Mouse (Mus musculus): ENCODE data around the gene Rbl1. TPM values are rescaled to one million over a fixed set of nuclear protein-coding genes. Genes with fewer than 3 reads are reported as not detected.
"Not testable (repeated sequence)": the region's sequence is repeated elsewhere in the genome, so short reads cannot be mapped to it uniquely, and the experiment has no call there.

Rbl1 gene
- 87.0 and 92.3 TPM in 2 replicates for total RNA-seq (2017)

DNA sequence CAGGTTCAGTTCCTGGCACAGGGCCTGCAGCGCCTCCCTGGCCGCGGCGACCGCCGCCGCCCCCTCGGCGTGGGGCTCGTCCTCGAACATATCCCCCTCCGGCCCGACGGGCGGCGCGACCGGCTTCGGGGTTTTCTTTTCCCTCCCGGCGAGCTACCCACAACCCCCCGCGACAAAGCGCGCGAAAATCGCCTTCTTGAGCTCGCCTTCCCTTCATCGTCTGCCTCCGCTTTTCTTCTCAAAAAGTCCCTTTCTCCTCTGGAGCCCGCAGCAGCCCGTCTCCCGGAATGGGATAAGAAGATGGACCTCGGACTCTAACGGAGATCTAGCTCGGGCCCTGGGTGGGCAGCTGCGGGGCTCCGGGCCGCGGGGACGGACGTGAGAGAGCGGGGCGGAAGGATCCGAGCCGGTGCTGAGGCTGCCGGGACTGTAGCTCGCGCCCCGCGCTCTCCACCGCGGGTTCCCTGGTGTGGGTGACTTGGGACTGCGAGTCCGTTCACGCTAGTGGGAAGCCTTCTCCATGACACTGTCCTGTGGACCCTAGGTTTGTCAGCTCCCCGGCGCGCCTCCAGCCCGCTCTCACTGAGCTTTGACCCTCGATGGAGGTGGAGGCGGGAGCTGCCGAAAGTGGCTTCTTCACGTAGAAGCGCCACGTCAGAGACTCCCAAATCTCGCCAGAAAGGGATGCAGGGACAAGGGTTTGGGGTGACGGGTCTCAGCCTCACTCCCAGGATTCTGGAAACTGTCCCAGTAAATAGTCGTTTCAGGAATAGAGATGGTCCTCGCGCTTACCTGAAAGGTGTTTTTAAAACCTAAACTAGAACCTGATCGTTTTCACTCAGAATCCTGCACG, at the start of gene Rbl1:
TSS of gene Rbl1 (minus strand) at position 169 of the 853 bp plus-strand sequence.
- peak; percentile 78 for ATAC-seq (replicated peaks; ENCODE audit: low read depth, poor library complexity, severe bottlenecking)

DNA sequence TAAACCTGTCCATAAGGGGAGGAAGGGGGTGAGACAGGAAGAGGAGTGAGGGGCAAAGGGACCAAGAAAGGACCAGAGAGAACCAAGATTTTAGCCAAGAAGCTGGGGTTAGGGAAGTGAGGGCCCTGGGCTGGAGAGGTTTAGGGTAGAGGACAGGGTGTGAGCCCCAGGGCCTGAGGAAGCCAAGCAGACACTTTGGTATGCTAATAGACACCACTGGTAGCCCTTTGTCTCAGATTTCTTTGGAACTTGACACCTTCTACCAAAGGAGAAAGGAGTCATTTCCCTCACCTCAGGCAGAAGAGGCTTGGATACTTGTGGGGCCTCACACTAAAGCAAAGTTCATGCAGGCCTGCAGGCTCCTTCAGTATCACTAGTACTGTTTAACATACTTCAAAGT, 43.8 kb upstream of the Rbl1 start:
- no peak for ATAC-seq (replicated peaks; ENCODE audit: low read depth, poor library complexity, severe bottlenecking)

DNA sequence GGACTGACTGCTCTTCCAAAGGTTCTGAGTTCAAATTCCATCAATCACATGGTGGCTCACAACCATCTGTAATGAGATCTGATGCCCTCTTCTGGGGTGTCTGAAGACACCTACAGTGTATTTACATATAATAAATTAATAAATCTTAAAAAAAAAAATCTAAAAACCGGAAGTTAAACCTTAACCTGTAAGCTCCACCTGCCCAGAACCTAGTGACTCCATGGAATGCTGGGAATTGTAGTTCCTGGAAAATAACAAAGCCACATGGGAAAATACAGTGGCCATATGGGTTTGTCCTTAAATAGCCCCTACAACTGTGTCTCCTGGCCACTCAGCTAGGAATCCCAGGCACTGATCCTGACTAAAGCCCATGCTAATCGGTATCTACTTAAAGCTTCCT, 41.3 kb upstream of the Rbl1 start:
- no peak for ATAC-seq (replicated peaks; ENCODE audit: low read depth, poor library complexity, severe bottlenecking)

DNA sequence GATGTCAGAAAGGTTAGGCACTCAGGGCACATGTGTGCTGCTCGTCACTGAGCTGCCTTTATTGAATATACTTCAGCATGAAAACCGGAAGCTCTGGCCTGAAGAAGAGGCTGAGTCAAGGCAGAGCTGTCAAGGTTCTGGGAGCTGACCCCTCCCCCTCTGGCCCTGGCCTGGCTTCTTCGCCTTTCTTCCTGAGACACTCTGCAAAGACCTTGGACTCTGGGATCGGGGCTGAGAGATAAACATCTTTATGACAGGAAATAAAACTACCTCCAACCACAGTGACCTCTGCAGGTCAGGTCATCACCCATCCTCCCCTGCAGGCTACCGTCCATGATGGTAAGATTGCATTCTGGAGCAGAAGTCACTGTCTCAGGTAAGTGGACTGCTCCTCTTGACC, 40.7 kb upstream of the Rbl1 start:
- ATAC-seq (replicated peaks; ENCODE audit: low read depth, poor library complexity, severe bottlenecking) = no peak

DNA sequence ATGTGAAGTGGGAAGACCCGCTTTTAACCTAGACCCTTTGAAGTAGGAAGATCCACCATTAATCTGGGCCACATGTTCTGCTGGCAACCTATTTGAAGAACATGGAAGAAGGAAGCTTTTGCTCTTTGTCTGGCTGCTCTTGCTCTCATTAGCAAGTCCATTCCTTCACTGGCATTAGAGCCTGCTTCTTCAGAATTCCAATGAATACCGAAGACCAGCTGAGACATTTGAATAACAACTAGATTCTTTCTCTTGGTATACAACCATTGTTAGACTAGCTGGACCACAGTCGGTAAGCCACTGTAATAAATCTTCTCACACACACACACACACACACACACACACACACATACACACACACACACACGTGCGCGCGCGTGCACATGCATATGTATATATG, 31.6 kb upstream of the Rbl1 start:
- no peak for ATAC-seq (replicated peaks; ENCODE audit: low read depth, poor library complexity, severe bottlenecking)

DNA sequence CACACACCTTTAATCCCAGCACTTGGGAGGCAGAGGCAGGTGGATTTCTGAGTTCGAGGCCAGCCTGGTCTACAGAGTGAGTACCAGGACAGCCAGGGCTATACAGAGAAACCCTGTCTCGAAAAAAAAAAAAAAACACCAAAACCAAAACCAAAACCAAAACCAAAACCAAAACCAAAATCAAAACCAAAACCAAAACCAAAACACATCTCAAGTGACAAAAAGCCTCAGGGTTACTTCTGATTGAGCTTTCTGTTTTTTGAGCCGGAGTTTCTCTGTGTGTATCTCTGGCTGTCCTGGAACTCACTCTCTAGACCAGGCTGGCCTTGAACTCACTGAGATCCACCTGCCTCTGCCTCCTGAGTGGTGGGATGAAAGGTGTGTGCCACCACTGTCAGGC, 17.6 kb upstream of the Rbl1 start:
- ATAC-seq (replicated peaks; ENCODE audit: low read depth, poor library complexity, severe bottlenecking) = not testable (repeated sequence)

DNA sequence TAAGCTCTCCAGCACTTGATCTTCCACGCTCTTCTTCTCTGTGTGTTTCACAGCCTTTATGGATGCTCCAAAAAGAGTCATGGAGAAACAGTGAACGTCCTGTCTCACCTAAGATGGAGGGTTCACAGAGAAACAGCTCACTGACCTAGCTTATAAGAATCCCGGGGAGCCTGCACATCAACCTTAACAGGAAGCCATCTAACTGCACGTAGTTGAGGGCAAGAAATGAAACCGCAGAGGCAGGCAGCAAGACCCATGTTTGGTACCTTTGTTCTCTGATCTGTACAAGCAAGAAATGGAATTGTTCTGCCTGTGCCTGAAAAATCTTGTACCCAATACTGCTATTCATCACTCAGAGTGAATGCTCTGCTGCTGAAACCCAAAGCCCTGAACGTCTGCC, 15.8 kb upstream of the Rbl1 start:
- no peak for ATAC-seq (replicated peaks; ENCODE audit: low read depth, poor library complexity, severe bottlenecking)

DNA sequence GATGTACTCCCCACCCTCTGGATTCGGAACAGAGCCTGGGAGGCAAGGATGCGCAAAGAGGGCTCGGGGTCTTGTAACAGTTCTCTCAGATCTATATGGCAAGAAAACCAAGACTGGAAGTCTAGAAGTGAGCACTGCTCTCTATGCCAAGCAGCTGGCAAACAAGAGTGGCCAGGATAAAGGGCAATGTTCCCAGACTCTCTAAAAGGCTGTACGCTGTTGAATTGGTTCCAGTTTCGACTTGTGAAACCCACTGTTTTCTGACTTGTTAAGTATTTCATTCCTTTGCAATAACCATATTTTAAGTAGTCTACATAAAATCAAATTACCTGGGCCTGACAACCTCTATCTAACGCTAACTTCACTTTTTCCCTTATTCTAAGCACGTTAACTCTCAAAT, 7.4 kb upstream of the Rbl1 start:
- ATAC-seq (replicated peaks; ENCODE audit: low read depth, poor library complexity, severe bottlenecking) = no peak

DNA sequence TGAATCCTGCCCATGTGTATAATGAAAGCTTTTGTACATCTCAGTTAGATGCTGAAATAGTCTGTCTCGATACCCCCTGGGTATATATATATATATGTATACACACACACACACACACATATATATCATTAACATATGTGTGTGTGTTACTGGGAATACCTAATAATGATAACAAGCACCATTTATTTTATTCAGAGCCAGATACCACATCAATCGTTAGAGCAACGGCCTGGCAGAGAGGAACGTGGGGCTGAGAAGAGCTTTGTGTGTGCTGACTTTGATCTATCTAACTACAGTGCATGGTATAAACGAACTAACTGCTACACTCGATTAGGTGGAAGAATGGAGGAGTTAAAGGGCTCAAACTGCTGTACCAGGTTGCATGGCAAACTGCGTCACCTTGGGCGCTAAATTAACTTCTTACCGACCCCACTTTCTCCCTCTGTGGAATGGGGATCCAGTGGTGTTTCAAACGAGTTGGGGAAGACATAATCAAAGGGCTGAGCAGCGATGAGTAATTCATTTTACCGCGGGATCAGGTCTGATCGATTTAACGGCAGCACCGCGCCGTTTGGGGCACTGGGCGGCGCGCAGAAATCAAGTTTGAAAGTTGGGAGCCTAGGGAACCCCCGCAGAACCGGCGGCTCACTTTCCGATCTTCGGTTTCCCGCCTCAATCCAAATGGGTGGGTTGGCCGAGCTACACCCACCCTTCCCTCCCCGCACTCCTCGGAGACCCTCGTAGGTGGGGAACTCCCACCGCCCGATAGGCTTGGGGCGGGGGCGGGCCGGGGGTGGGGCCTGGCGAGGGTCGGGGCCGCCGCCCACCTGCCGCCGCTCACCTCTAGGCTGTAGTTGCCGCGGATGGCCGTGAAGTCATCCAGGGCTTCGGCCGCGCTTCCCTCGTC, 622 bp downstream of the Rbl1 start:
- ATAC-seq (replicated peaks; ENCODE audit: low read depth, poor library complexity, severe bottlenecking) = peak; percentile 20; the same call in 1 of the 2 replicates

DNA sequence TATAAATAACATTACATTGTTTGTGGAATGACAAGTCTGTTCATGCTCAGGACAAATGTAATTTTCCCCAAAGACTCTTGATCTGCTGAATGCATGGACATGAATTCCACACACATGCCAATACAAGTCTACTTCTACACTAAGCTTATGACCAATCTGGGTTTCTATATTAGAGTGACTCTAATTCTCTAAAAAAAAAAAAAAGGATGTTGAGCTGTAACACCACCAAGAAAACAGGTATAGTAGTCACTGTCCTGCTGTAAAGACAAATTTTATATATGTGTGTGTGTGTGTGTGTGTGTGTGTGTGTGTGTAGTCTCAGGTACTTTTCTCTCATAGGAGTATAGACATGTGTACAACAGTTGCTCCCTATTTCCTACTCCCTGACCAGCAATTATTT, 1.3 kb downstream of the Rbl1 start:
- no peak for ATAC-seq (replicated peaks; ENCODE audit: low read depth, poor library complexity, severe bottlenecking)

DNA sequence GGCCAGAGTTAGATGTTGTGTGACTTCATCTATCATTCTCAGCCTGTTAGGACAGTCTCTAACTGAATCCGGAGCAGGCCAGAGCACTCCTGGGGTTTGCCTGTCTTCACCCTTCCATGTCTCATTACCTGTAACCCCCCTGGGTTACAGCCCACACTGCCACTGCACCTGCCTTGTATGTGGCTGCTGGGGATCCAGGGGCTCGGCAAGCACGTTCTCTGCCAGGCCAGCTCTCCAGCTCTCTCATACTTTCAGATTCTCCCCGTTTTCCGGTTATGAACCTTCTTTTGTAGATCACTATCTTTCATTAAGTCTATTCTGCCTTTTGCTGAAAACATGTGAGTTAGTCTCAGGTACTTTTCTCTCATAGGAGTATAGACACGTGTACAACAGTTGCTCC, 2.0 kb downstream of the Rbl1 start:
- ATAC-seq (replicated peaks; ENCODE audit: low read depth, poor library complexity, severe bottlenecking) = no peak

DNA sequence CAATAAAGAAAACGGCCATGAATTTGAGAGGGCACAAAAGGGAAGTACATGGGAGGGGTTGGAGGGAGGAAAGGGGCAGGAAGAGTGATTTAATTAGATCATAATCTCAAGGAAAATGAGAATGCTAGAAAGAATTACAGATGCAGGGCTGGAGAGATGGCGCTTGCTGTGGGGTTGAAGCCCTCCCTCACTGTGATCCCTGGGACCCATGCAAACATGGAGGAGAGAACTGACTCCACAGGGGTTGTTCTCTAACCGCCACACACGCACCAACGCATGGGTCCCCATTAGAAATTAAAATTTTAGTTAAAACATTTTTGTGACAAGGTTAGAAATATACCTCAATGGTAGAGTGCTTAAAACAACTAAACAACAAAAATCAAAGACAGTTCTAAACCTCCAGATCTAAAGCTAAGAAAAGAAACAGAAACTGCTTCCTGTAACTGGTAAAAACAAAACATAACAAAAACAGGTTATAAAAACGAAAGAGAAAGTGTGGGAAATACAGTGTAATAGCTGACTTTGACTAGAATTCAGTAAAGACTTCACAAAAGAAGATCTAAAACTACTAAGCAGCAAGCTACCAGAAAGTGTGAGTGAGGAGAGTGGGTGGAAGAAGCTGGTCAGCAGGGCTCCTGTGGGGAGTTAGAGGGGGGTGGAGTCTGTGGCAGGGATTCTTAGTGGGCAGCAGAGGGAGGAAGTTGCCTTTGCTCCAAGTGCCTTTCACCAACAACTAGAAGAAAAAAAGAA, 3.1 kb downstream of the Rbl1 start:
- ATAC-seq (replicated peaks; ENCODE audit: low read depth, poor library complexity, severe bottlenecking) = peak; percentile 53

DNA sequence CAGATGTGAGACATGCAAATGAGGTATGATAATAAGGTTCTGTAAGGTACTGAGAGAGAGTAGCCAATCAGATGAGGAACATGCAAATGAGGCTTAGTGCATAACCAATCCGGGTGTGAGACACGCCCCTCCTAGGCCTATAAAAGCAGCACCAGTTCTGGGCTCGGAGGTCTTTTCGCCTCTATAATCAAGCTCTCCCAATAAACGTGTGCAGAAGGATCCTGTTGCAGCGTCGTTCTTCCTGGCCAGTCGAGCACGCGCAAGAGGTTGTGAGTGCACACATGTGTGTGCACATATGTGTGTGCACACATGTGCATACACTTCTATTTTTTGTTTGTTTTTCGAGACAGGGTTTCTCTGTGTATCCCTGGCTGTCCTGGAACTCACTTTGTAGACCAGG, 5.9 kb downstream of the Rbl1 start:
- ATAC-seq (replicated peaks; ENCODE audit: low read depth, poor library complexity, severe bottlenecking) = not testable (repeated sequence)

DNA sequence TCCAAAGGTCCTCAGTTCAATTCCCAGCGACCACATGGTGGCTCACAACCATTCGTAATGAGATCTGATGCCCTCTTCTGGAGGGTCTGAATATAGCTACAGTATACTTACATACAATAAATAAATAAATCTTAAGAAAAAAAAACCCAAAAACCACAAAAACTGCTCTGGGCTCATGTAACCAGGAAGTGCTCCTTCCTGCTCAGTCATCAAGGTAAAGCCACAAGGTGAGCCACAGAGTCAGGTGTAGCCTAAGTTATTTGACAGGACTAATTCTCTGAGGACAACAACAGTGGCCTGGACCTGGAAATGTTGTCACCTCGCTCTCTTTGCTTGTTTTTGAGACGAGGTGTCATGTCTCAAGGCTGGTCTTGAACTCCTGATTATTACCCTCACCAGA, 13.7 kb downstream of the Rbl1 start:
- no peak for ATAC-seq (replicated peaks; ENCODE audit: low read depth, poor library complexity, severe bottlenecking)

DNA sequence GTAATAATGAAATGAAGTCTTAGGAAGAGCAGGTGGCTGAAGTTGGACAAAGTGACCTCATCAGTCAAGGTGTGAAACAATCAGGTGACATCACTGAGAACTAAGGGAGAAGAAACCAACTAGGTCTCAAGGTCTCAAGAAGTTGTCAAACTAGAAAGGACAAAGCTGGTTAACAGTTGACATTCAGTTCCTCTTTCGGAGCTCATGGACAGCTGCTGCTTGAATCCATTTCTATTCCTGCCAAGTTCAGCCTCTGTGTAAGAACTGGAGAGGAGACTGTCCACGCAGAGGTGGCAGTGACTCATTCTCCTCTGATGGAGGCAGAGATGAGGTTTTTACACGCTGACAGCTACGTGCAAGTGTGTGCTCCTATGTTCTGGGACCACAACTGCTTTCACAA, 17.1 kb downstream of the Rbl1 start:
- ATAC-seq (replicated peaks; ENCODE audit: low read depth, poor library complexity, severe bottlenecking) = peak; percentile 45; the same call in 1 of the 2 replicates

DNA sequence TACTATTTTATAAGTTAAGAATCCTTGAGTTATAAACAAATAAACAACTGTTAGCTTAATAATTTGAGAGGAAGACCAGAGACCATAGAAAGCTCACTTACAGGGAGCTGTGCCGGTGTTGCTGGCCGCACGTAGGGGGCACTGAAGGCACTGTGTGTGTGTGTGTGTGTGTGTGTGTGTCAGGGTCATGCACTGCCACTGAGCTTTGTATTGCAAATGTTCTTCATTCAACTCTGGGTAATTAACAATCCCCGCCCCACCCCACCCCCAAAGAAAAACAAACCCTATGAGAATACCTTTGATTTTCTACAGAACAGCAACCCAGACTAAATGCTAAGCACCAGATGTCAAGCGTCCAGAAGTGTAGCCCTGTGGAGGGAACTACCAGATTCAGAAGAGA, 17.8 kb downstream of the Rbl1 start:
- no peak for ATAC-seq (replicated peaks; ENCODE audit: low read depth, poor library complexity, severe bottlenecking)

DNA sequence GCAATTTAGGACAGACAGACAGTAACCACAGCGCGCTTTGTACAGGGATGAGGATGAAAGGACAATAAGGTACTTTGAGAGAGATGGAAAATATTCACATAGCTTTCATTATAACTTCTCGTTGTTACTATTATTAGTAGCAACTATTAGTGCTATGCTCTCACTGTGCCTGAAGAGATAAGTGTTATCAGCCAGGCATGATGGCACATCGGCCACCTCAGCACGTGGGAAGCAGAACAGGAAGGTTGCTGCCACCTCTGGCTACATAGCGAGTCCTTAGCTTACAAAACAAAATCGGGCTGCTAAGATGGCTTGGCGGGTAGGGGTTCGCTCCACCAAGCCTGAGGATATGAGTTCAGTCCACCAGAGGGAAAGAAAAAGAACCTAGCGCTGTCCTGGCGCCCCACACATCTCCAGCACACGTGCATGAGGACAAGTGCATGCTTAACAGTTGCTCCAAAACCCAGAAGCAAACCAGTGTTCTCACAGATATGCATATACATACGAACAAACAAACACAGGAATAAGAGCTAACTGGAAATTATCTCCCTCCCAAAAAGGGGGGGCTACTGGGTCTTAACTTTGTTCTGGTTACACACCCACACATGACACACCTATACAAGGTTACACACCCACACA, 19.2 kb downstream of the Rbl1 start:
- ATAC-seq (replicated peaks; ENCODE audit: low read depth, poor library complexity, severe bottlenecking) = peak; percentile 47

DNA sequence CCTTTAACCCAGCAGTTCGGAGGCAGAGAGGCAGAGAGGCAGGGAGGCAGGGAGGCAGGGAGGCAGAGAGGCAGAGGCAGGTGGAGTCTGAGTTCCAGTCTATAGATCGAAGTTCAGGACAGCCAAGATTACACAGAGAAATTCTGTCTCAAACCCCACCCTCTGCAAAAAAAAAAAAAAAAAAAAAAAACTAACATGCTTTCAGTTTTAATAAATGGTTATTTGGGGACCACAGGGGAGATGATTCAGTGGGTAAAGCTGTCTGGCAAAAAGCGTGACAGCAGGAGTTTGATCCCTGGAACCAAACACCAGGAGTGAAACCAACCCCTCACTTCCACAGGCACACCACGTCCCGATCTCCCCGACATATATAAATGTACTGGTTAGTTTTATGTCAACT, 26.2 kb downstream of the Rbl1 start:
- no peak for ATAC-seq (replicated peaks; ENCODE audit: low read depth, poor library complexity, severe bottlenecking)

DNA sequence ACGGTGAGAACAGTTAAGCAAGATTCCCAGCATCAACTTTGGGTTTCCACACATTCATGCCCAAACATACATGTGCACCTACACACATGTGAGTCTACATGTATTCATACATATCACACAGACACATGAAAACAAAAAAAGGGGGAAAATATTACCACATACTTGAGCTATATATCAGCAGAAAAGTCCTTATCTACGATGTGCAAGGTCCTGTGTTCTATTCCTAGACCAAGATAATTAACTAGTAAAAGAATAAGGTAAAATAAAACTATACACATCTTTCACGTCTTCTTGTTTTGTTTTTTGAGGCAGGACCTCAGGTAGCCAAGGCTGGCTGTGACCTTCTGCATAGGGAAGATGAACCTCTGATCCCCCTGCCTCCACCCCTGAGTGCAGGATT, 28.1 kb downstream of the Rbl1 start:
- no peak for ATAC-seq (replicated peaks; ENCODE audit: low read depth, poor library complexity, severe bottlenecking)

DNA sequence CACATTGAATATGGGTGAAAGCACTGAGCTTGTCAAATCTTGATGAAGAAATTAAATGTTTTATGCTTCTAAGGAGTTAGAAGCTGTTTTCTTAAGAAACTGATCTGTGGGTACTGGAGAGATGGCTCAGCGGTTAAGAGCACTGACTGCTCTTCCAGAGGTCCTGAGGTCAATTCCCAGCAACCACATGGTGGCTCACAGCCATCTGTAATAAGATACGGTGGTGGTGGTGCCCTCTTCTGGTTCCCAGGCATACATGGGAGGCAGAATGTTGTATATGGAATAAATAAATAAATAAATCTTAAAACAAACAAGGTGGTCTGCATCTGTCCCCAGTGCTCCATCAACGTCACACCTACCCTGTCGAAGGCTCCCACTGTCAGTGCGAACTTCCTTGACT, 29.9 kb downstream of the Rbl1 start:
- ATAC-seq (replicated peaks; ENCODE audit: low read depth, poor library complexity, severe bottlenecking) = no peak
